Mouse (Mus musculus): Measurements from ENCODE around the gene Rapgef1. TPM values are rescaled to one million over a fixed set of nuclear protein-coding genes. Genes with fewer than 3 reads are reported as not detected.
A peak's percentile ranks its signal among the peaks of the same experiment; 100 is the strongest.
"Not testable (repeated sequence)": the region's sequence is repeated elsewhere in the genome, so short reads cannot be mapped to it uniquely, and the experiment has no call there.

Rapgef1 gene
- polyA plus RNA-seq, 1 experiment from 2014 or later = 25.3 TPM

- no peak for DNase-seq
- Histone ChIP-seq H3K4me2 (ENCODE audit: low read length) (no peak overlapping the region), H3K27me3 (ENCODE audit: control insufficient read depth, insufficient read depth, low read length) (no peaks in the 10 kb centered on the region), H3K4me1 (ENCODE audit: control insufficient read depth, insufficient read depth, low read length) (no peaks in the 10 kb centered on the region), H3K9ac (replicated peaks; ENCODE audit: low read length) (no peak overlapping the region), H3K36me3 (ENCODE audit: control insufficient read depth, insufficient read depth, low read length) (peaks cover 24% of the 10 kb centered on the region), H3K27ac (replicated peaks; ENCODE audit: low read depth, low read length) (no peak overlapping the region), H3K4me3 (replicated peaks; ENCODE audit: low read depth, low read length) (no peak overlapping the region), H3K9me3 (ENCODE audit: control insufficient read depth, low read length) (no peaks in the 10 kb centered on the region)
- ATAC-seq (ENCODE audit: low FRiP score, low TSS enrichment) = no peak
- WGBS = 97% methylated on average over 4 of the region's 4 CpGs
Measured at GRCm38 (mm10) chr2:29773323-29773722, 153.8 kb downstream of the Rapgef1 start.

- not testable (repeated sequence) for H3K27me3 ChIP-seq (ENCODE audit: control insufficient read depth, insufficient read depth, low read length); DNase-seq; H3K4me3 ChIP-seq (replicated peaks; ENCODE audit: low read depth, low read length); H3K9ac ChIP-seq (replicated peaks; ENCODE audit: low read length); H3K27ac ChIP-seq (replicated peaks; ENCODE audit: low read depth, low read length); H3K9me3 ChIP-seq (ENCODE audit: control insufficient read depth, low read length); ATAC-seq (ENCODE audit: low FRiP score, low TSS enrichment); H3K4me1 ChIP-seq (ENCODE audit: control insufficient read depth, insufficient read depth, low read length); H3K4me2 ChIP-seq (ENCODE audit: low read length)
- peaks cover 92% of the 10 kb centered on the region for H3K36me3 ChIP-seq (ENCODE audit: control insufficient read depth, insufficient read depth, low read length)
- 96% methylated on average over 2 of the region's 2 CpGs for WGBS
Measured at GRCm38 (mm10) chr2:29781256-29781655, 161.7 kb downstream of the Rapgef1 start.

GRCm38 (mm10) chr2:29784290-29784689 lies 164.8 kb downstream of the Rapgef1 start:
- H3K4me1 ChIP-seq (ENCODE audit: control insufficient read depth, insufficient read depth, low read length) = peaks cover 10% of the 10 kb centered on the region
- ATAC-seq (ENCODE audit: low FRiP score, low TSS enrichment) (no peak), DNase-seq (no peak)
- H3K9ac ChIP-seq (replicated peaks; ENCODE audit: low read length) = no peak overlapping the region
- 73% methylated on average over 4 of the region's 4 CpGs for WGBS
- H3K9me3 ChIP-seq (ENCODE audit: control insufficient read depth, low read length) = no peaks in the 10 kb centered on the region
- H3K27ac ChIP-seq (replicated peaks; ENCODE audit: low read depth, low read length) = no peak overlapping the region
- H3K27me3 ChIP-seq (ENCODE audit: control insufficient read depth, insufficient read depth, low read length) = no peaks in the 10 kb centered on the region
- H3K4me3 ChIP-seq (replicated peaks; ENCODE audit: low read depth, low read length) = no peak overlapping the region
- H3K4me2 ChIP-seq (ENCODE audit: low read length) = no peak overlapping the region
- H3K36me3 ChIP-seq (ENCODE audit: control insufficient read depth, insufficient read depth, low read length) = peaks cover 64% of the 10 kb centered on the region

- ATAC-seq (ENCODE audit: low FRiP score, low TSS enrichment) = peak; percentile 81
- Histone ChIP-seq H3K27ac (replicated peaks; ENCODE audit: low read depth, low read length) (peak within 1 kb of the TSS; percentile 74), H3K9ac (replicated peaks; ENCODE audit: low read length) (peak within 1 kb of the TSS; percentile 70), H3K4me3 (replicated peaks; ENCODE audit: low read depth, low read length) (peak within 1 kb of the TSS; percentile 62), H3K4me2 (ENCODE audit: low read length) (peak within 1 kb of the TSS; percentile 85), H3K9me3 (ENCODE audit: control insufficient read depth, low read length) (no peaks in the 10 kb centered on the region), H3K36me3 (ENCODE audit: control insufficient read depth, insufficient read depth, low read length) (peaks cover 51% of the 10 kb centered on the region), H3K27me3 (ENCODE audit: control insufficient read depth, insufficient read depth, low read length) (no peaks in the 10 kb centered on the region), H3K4me1 (ENCODE audit: control insufficient read depth, insufficient read depth, low read length) (peaks cover 10% of the 10 kb centered on the region)
- peak; percentile 96 for DNase-seq
- WGBS = 2% methylated on average over 31 of the region's 31 CpGs
Measured at GRCm38 (mm10) chr2:29787104-29787917, 167.8 kb downstream of the Rapgef1 start, which contains the start of gene Coq4. Coq4 (plus strand) TSS chr2:29787493.

- peak within 1 kb of the TSS; percentile 74 for H3K27ac ChIP-seq (replicated peaks; ENCODE audit: low read depth, low read length)
- H3K4me2 ChIP-seq (ENCODE audit: low read length) = peak within 1 kb of the TSS; percentile 85
- no peaks in the 10 kb centered on the region for H3K27me3 ChIP-seq (ENCODE audit: control insufficient read depth, insufficient read depth, low read length)
- no peaks in the 10 kb centered on the region for H3K9me3 ChIP-seq (ENCODE audit: control insufficient read depth, low read length)
- peak; percentile 89 for DNase-seq
- under 1% methylated on average over 45 of the region's 45 CpGs for WGBS
- ATAC-seq (ENCODE audit: low FRiP score, low TSS enrichment) = peak; percentile 84
- H3K36me3 ChIP-seq (ENCODE audit: control insufficient read depth, insufficient read depth, low read length) = peaks cover 51% of the 10 kb centered on the region
- peak within 1 kb of the TSS; percentile 70 for H3K9ac ChIP-seq (replicated peaks; ENCODE audit: low read length)
- peaks cover 10% of the 10 kb centered on the region for H3K4me1 ChIP-seq (ENCODE audit: control insufficient read depth, insufficient read depth, low read length)
- H3K4me3 ChIP-seq (replicated peaks; ENCODE audit: low read depth, low read length) = peak within 1 kb of the TSS; percentile 62
Measured at GRCm38 (mm10) chr2:29787937-29788681, 168.6 kb downstream of the Rapgef1 start, which contains the start of gene Trub2. Trub2 (minus strand) TSS chr2:29788502.

Other genes with a start within 250 kb of the Rapgef1 start
- gene Gm13420, start 132.0 kb downstream of the Rapgef1 start, polyA plus RNA-seq (2014; fragmentation: Nextera tagmentation; extraction: Ambion mirVana) = not detected in 2 replicates
- gene Gm13547, start 139.6 kb downstream of the Rapgef1 start, polyA plus RNA-seq (2014; fragmentation: Nextera tagmentation; extraction: Ambion mirVana) = not detected in 2 replicates
- 37.6 and 38.3 TPM in 2 replicates for gene Coq4, start 167.8 kb downstream of the Rapgef1 start, polyA plus RNA-seq (2014; fragmentation: Nextera tagmentation; extraction: Ambion mirVana)
- gene Trub2, start 168.8 kb downstream of the Rapgef1 start, polyA plus RNA-seq (2014; fragmentation: Nextera tagmentation; extraction: Ambion mirVana) = 28.0 and 28.8 TPM in 2 replicates
- gene Slc27a4, start 182.9 kb downstream of the Rapgef1 start, polyA plus RNA-seq (2014; fragmentation: Nextera tagmentation; extraction: Ambion mirVana) = 36.1 and 40.0 TPM in 2 replicates
- gene Urm1, start 200.4 kb downstream of the Rapgef1 start, polyA plus RNA-seq (2014; fragmentation: Nextera tagmentation; extraction: Ambion mirVana) = 22.4 and 28.0 TPM in 2 replicates
- 10.9 and 13.2 TPM in 2 replicates for gene Cercam, start 249.4 kb downstream of the Rapgef1 start, polyA plus RNA-seq (2014; fragmentation: Nextera tagmentation; extraction: Ambion mirVana)